Mouse (Mus musculus) erythroblast, embryonic 14.5 days (primary cell): ENCODE measurements around the gene Ddx58.

Source experiments
- GATA1 ChIP-seq: IDR thresholded peaks from 2 replicates; pipeline ENCODE4 v1.6.1; 2012; ENCODE audit warnings: low read length, inconsistent platforms, mixed read lengths
- TAL1 ChIP-seq: IDR thresholded peaks from 3 replicates; pipeline ENCODE4 v1.6.1; 2012; ENCODE audit warnings: low read length, inconsistent platforms, mixed read lengths

DNA sequence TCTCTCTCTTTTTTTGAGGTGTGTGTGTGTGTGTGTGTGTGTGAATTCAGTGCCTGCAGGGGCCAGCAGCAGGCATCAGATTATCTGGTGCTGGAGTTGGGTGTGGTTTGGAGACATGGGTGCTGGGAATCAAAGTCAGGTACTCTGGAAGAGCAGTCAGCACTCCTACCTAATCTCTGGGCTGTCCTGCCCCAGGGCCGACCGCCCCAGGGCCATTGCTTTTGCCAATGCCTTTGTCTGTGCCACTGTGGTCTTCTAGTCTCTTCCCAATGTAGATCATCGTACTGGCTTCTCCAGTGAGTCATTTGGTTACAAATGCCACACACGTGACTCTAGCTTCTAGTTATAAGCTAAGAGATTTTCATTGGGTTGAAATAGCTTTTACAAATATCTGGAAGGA, 84.9 kb downstream of the Ddx58 start:
- TF ChIP-seq TAL1 (no peak), GATA1 (no peak)
